Mouse (Mus musculus) hindbrain, postnatal 0 days (tissue): ENCODE results near the gene Tppp. TPM values are rescaled to one million over a fixed set of nuclear protein-coding genes. Genes with fewer than 3 reads are reported as not detected.

Experiments used
- ATAC-seq: fragments of 200-750 bp; cut with Nextera tagmentation; 2 replicates; pipeline ENCODE4 v1.8.0; 2017; ENCODE audit warnings: mild to moderate bottlenecking, moderate TSS enrichment, moderate library complexity
- DNase-seq: peaks from one replicate; pipeline ENCODE4 v3.0.0-alpha.2; 2015; ENCODE audit warnings: low spot score
- H3K27ac ChIP-seq: fragments of 300-500 bp; sonication (generic); 2 replicates; pipeline ENCODE4 v1.5.1; 2014; ENCODE audit warnings: mild to moderate bottlenecking
- H3K27me3 ChIP-seq: fragments of 300-500 bp; sonication (generic); 2 replicates; pipeline ENCODE4 v1.6.1; 2014; ENCODE audit warnings: low read length, mixed read lengths; ENCODE audit not compliant: insufficient read depth
- H3K36me3 ChIP-seq: fragments of 300-500 bp; sonication (generic); 2 replicates; pipeline ENCODE4 v1.6.1; 2014; ENCODE audit warnings: low read length, mixed read lengths; ENCODE audit not compliant: insufficient read depth
- H3K4me1 ChIP-seq: fragments of 300-500 bp; sonication (generic); 2 replicates; pipeline ENCODE4 v1.6.1; 2014; ENCODE audit warnings: antibody characterized with exemption, low read length, mixed read lengths; ENCODE audit not compliant: insufficient read depth
- H3K4me2 ChIP-seq: fragments of 300-500 bp; sonication (generic); 2 replicates; pipeline ENCODE4 v1.6.1; 2014; ENCODE audit warnings: low read depth, mild to moderate bottlenecking, low read length, moderate library complexity, mixed read lengths
- H3K4me3 ChIP-seq: fragments of 300-500 bp; sonication (generic); 2 replicates; pipeline ENCODE4 v1.5.1; 2014; ENCODE audit warnings: low read length
- H3K9ac ChIP-seq: fragments of 300-500 bp; sonication (generic); replicated peaks from 2 replicates; pipeline ENCODE4 v1.6.1; 2014; ENCODE audit warnings: mild to moderate bottlenecking, low read length, moderate library complexity, mixed read lengths
- H3K9me3 ChIP-seq: fragments of 300-500 bp; sonication (generic); 2 replicates; pipeline ENCODE4 v1.6.1; 2016; ENCODE audit warnings: low read length, mixed read lengths
- CTCF ChIP-seq: IDR thresholded peaks from 2 replicates; pipeline ENCODE4 v1.5.1; 2016; ENCODE audit warnings: antibody characterized with exemption, control low read depth, low read depth
- WGBS: fragments of 180-500 bp; shearing (Covaris S2); extraction: QIAGEN DNeasy Blood & Tissue Kit; methylation state at CpG from one replicate; pipeline ENCODE4 v1.1.7; 2014; 5-methylcytosine and 5-hydroxymethylcytosine counted together
- polyA plus RNA-seq: library from polyadenylated mRNA; unstranded; fragments of >200 nt; fragmentation: Nextera tagmentation; extraction: Ambion mirVana; gene quantifications from 2 replicates; pipeline ENCODE4 v1.2.1, GENCODE M21; 2015
- total RNA-seq: library from RNA; depleted of rRNA; stranded (reverse); fragments of >200 nt; gene quantifications from 2 replicates; pipeline ENCODE4 v1.2.3, GENCODE M21; 2014

Gene Tppp
- total and polyA plus RNA-seq, 2 experiments from 2014 or later, result 8.7 to 36.6 TPM

- H3K9ac ChIP-seq, result no peak overlapping the region
- H3K27me3 ChIP-seq, result no peaks in the 10 kb centered on the region
- ATAC-seq (no peak), DNase-seq (no peak)
- no peak for TF ChIP-seq CTCF
- H3K4me1 ChIP-seq, result no peaks in the 10 kb centered on the region
- peaks cover 10% of the 10 kb centered on the region; the same call in 1 of the 2 replicates for H3K36me3 ChIP-seq
- H3K4me2 ChIP-seq, result no peak overlapping the region
- no peaks in the 10 kb centered on the region for H3K9me3 ChIP-seq
- no peak overlapping the region for H3K27ac ChIP-seq
- no peak overlapping the region for H3K4me3 ChIP-seq
- 57% methylated on average over 2 of the region's 2 CpGs for WGBS
Observed at GRCm38 (mm10) chr13:74034756-74035155, 25.5 kb downstream of the Tppp start.

GRCm38 (mm10) chr13:74035776-74036175 lies 26.6 kb downstream of the Tppp start:
- no peak overlapping the region for H3K27ac ChIP-seq

GRCm38 (mm10) chr13:74039926-74040325 lies 30.7 kb downstream of the Tppp start:
- H3K9me3 ChIP-seq, result no peaks in the 10 kb centered on the region
- DNase-seq (no peak), ATAC-seq (no peak)
- no peak overlapping the region for H3K4me3 ChIP-seq
- H3K27ac ChIP-seq, result no peak overlapping the region
- no peak overlapping the region for H3K4me2 ChIP-seq
- WGBS, result 91% methylated on average over 3 of the region's 3 CpGs
- H3K4me1 ChIP-seq, result no peaks in the 10 kb centered on the region
- TF ChIP-seq CTCF, result no peak
- no peaks in the 10 kb centered on the region for H3K27me3 ChIP-seq
- H3K9ac ChIP-seq, result no peak overlapping the region
- no peaks in the 10 kb centered on the region for H3K36me3 ChIP-seq

More at GRCm38 (mm10) chr13:74035776-74036175, 26.6 kb downstream of the Tppp start:
- peaks cover 10% of the 10 kb centered on the region; the same call in 1 of the 2 replicates for H3K36me3 ChIP-seq
- WGBS, result 90% methylated on average over 2 of the region's 2 CpGs
- DNase-seq (no peak), ATAC-seq (no peak)
- H3K4me2 ChIP-seq, result no peak overlapping the region
- H3K9me3 ChIP-seq, result no peaks in the 10 kb centered on the region
- TF ChIP-seq CTCF, result no peak
- no peak overlapping the region for H3K9ac ChIP-seq
- no peak overlapping the region for H3K4me3 ChIP-seq
- H3K27me3 ChIP-seq, result no peaks in the 10 kb centered on the region
- no peaks in the 10 kb centered on the region for H3K4me1 ChIP-seq

GRCm38 (mm10) chr13:74056194-74056593 lies 47.0 kb downstream of the Tppp start:
- no peak for ATAC-seq
- no peaks in the 10 kb centered on the region for H3K9me3 ChIP-seq
- no peak overlapping the region for H3K27ac ChIP-seq
- no peaks in the 10 kb centered on the region for H3K36me3 ChIP-seq
- DNase-seq, result no peak
- H3K9ac ChIP-seq, result no peak overlapping the region
- no peak overlapping the region for H3K4me3 ChIP-seq
- TF ChIP-seq CTCF, result no peak
- 94% methylated on average over 1 of the region's 1 CpGs for WGBS
- no peaks in the 10 kb centered on the region for H3K4me1 ChIP-seq
- H3K27me3 ChIP-seq, result no peaks in the 10 kb centered on the region
- H3K4me2 ChIP-seq, result no peak overlapping the region

- 95% methylated on average over 9 of the region's 9 CpGs for WGBS
- Histone ChIP-seq H3K4me2 (no peak overlapping the region), H3K9ac (no peak overlapping the region), H3K27me3 (no peaks in the 10 kb centered on the region), H3K27ac (no peak overlapping the region), H3K4me3 (no peak overlapping the region), H3K4me1 (no peaks in the 10 kb centered on the region), H3K9me3 (no peaks in the 10 kb centered on the region), H3K36me3 (no peaks in the 10 kb centered on the region)
- TF ChIP-seq CTCF, result no peak
- no peak for DNase-seq
- no peak for ATAC-seq
Observed at GRCm38 (mm10) chr13:74058081-74058480, 48.9 kb downstream of the Tppp start.

- no peaks in the 10 kb centered on the region for H3K4me1 ChIP-seq
- peak within 1 kb of the TSS; percentile 86 for H3K4me3 ChIP-seq
- 0 out of 2 replicates have a peak within 1 kb of the TSS, but pooled peaks have one; percentile 17 for H3K27ac ChIP-seq
- 2% methylated on average over 48 of the region's 48 CpGs for WGBS
- peak within 1 kb of the TSS; percentile 72 for H3K9ac ChIP-seq
- no peaks in the 10 kb centered on the region for H3K9me3 ChIP-seq
- DNase-seq (peak; percentile 96), ATAC-seq (peak; percentile 97)
- H3K36me3 ChIP-seq, result no peaks in the 10 kb centered on the region
- peak within 1 kb of the TSS; percentile 62 for H3K4me2 ChIP-seq
- no peak for TF ChIP-seq CTCF
- no peaks in the 10 kb centered on the region for H3K27me3 ChIP-seq
Observed at GRCm38 (mm10) chr13:74061613-74062377, 52.6 kb downstream of the Tppp start, which contains the start of gene Cep72. Gene Cep72, minus strand, starts transcription at chr13:74062299.
